ENCODE assay signal across 23 mouse cellular contexts in the genomic region with DNA sequence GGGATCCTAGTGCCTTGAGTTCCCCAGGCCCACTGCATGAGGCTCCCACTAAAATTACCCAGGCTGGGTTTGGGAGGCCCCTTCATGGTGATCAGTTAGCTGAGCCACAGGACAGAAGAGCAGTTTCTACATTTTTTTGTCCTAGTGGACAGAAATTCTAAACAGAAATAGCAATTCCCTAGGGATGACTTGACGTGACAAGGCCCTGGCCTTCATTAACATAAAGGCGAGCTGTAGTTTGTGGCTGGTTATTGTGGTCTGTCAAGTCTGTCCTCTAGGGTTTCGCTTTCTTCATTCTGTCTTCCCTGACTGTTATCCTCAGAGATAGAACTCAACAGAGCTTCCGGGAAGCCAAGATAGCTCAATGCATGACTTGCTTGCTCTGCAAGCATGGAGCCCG.
"Had no signal": no experiment of that assay in that cellular context is flagged by ENCODE, and none has a peak within 500 bp of the region (broad histone marks: within the 10 kb centered on the region; RNA-seq: fewer than 3 reads in every experiment).

No protein-coding gene starts in this region.

- ATAC-seq: hindbrain, embryonic 16.5 days; inflammation-experienced regulatory T-cells, adult 6 months had no signal

- H3K36me3 ChIP-seq: liver, embryonic 13.5 days; liver, embryonic 15.5 days had no signal

- H3K9me3 ChIP-seq: heart, embryonic 10.5 days; heart, embryonic 12.5 days; limb, embryonic 10.5 days; limb, embryonic 12.5 days; liver, embryonic 13.5 days; liver, embryonic 15.5 days had no signal

- H3K27ac ChIP-seq: gastrocnemius, adult 2 months; heart, embryonic 10.5 days; hindbrain, embryonic 14.5 days; layer of hippocampus, adult 2 months; left cerebral cortex, adult 2 months; limb, embryonic 10.5 days; limb, embryonic 12.5 days; liver, embryonic 13.5 days; liver, embryonic 15.5 days had no signal

- DNase-seq: gastrocnemius, postnatal 10 days; gastrocnemius, postnatal 25 days; heart, adult 18-20 months; heart, postnatal 10 days; heart, postnatal 4 days; kidney, adult 18-20 months; kidney, adult 8-10 months; kidney, postnatal 10 days; kidney, postnatal 4 days; liver; liver, embryonic 13.5 days had no signal

- H3K4me1 ChIP-seq: heart, embryonic 12.5 days; limb, embryonic 10.5 days; limb, embryonic 12.5 days had no signal

- H3K9ac ChIP-seq: heart, embryonic 12.5 days; hindbrain, embryonic 14.5 days; limb, embryonic 12.5 days; liver, embryonic 13.5 days; liver, embryonic 15.5 days had no signal

- H3K4me2 ChIP-seq: heart, embryonic 12.5 days; hindbrain, embryonic 14.5 days; limb, embryonic 12.5 days; liver, embryonic 11.5 days; liver, embryonic 13.5 days; liver, embryonic 15.5 days had no signal

- H3K27me3 ChIP-seq: heart, embryonic 12.5 days; limb, embryonic 12.5 days; liver, embryonic 13.5 days; liver, embryonic 15.5 days had no signal

- H3K4me3 ChIP-seq: gastrocnemius, adult 2 months; heart, embryonic 10.5 days; heart, embryonic 12.5 days; layer of hippocampus, adult 2 months; left cerebral cortex, adult 2 months; limb, embryonic 10.5 days; limb, embryonic 12.5 days; liver, embryonic 13.5 days; liver, embryonic 15.5 days had no signal
